Mouse (Mus musculus) midbrain, embryonic 10.5 days (tissue): ENCODE data around the gene 4921509C19Rik. TPM values are rescaled to one million over a fixed set of nuclear protein-coding genes. Genes with fewer than 3 reads are reported as not detected.
"Not testable (repeated sequence)": the region's sequence is repeated elsewhere in the genome, so short reads cannot be mapped to it uniquely, and the experiment has no call there.

ENCODE experiments used
- DNase-seq: peaks from one replicate; pipeline ENCODE4 v3.0.0-alpha.2; 2017; ENCODE audit warnings: low spot score
- H3K27ac ChIP-seq: fragments of 300-500 bp; sonication (generic); replicated peaks from 2 replicates; pipeline ENCODE4 v1.5.1; 2016; ENCODE audit warnings: mild to moderate bottlenecking
- H3K27me3 ChIP-seq: fragments of 300-500 bp; sonication (generic); 2 replicates; pipeline ENCODE4 v1.6.1; 2016; ENCODE audit warnings: low read depth, mild to moderate bottlenecking; ENCODE audit not compliant: poor library complexity, severe bottlenecking
- H3K36me3 ChIP-seq: fragments of 300-500 bp; sonication (generic); 2 replicates; pipeline ENCODE4 v1.6.1; 2016; ENCODE audit warnings: mild to moderate bottlenecking, moderate library complexity
- H3K4me1 ChIP-seq: fragments of 300-500 bp; sonication (generic); 2 replicates; pipeline ENCODE4 v1.6.1; 2016
- H3K4me3 ChIP-seq: fragments of 300-500 bp; sonication (generic); 2 replicates; pipeline ENCODE4 v1.5.1; 2016; ENCODE audit warnings: mild to moderate bottlenecking, moderate library complexity
- H3K9me3 ChIP-seq: fragments of 300-500 bp; sonication (generic); replicated peaks from 2 replicates; pipeline ENCODE4 v1.6.1; 2016; ENCODE audit warnings: mild to moderate bottlenecking
- WGBS: fragments of 180-500 bp; shearing (Covaris S2); methylation state at CpG from one replicate; pipeline ENCODE4 v1.1.7; 2016; 5-methylcytosine and 5-hydroxymethylcytosine counted together
- polyA plus RNA-seq: library from polyadenylated mRNA; unstranded; fragments of >200 nt; fragmentation: Nextera tagmentation; extraction: Ambion mirVana; gene quantifications from 2 replicates; pipeline ENCODE4 v1.2.1, GENCODE M21; 2016

4921509C19Rik gene
- polyA plus RNA-seq, 1 experiment from 2014 or later: not detected

DNA sequence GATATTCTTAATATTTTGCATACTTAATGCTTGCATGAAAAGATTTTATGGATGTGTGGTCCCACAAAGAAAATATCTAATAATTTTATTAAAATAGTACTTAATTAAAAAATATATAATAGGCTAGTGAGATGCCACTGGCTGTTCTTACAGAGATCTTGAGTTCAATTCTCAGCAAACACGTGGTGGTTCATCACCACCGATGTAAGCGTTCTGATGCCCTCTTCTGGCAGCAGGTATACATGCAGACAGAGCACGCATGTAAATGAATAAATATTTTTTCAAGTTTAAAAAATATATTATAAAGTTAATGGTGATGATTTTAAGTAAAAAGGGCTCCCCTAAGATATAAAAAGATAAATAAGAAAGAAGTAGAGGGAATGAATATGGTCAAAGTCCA is 41.8 kb downstream of the 4921509C19Rik start:
- not testable (repeated sequence) for H3K4me1 ChIP-seq, H3K27me3 ChIP-seq, H3K4me3 ChIP-seq, DNase-seq, H3K36me3 ChIP-seq, H3K9me3 ChIP-seq, H3K27ac ChIP-seq
- WGBS: 57% methylated on average over 4 of the region's 4 CpGs

Other genes starting within 250 kb of the 4921509C19Rik start
- gene Nsfl1c, start 18.0 kb upstream of the 4921509C19Rik start, polyA plus RNA-seq: 298 and 305 TPM in 2 replicates
- gene Fkbp1a, start 66.3 kb upstream of the 4921509C19Rik start, polyA plus RNA-seq: 581 and 591 TPM in 2 replicates
- 0.84 and 0.93 TPM in 2 replicates for gene Sdcbp2, start 96.5 kb upstream of the 4921509C19Rik start, polyA plus RNA-seq
- 1.3 and 2.1 TPM in 2 replicates for gene Snph, start 156.4 kb upstream of the 4921509C19Rik start, polyA plus RNA-seq
- 0.06 TPM in 1 of 2 replicates, not detected in the other for gene Rad21l, start 192.4 kb upstream of the 4921509C19Rik start, polyA plus RNA-seq
- 4.2 and 5.3 TPM in 2 replicates for gene Tmem74b, start 225.9 kb upstream of the 4921509C19Rik start, polyA plus RNA-seq